Mouse (Mus musculus): Measurements from ENCODE around the gene Stat1. TPM values are rescaled to one million over a fixed set of nuclear protein-coding genes. Genes with fewer than 3 reads are reported as not detected.

Stat1 gene
- total RNA-seq (2014; fragmentation: Nextera tagmentation) (63.7 and 66.1 TPM in 2 replicates), total RNA-seq (2017) (72.5 and 77.0 TPM in 2 replicates), polyA plus RNA-seq (2012) (6.8 and 10.2 TPM in 2 replicates)

GRCm38 (mm10) chr1:52118860-52119591, at the start of gene Stat1:
TSS of gene Stat1 (plus strand) at chr1:52119440.
- Histone ChIP-seq H3K27me3 (ENCODE audit: insufficient read depth, low read length) (no peaks in the 10 kb centered on the region), H3K36me3 (replicated peaks) (peaks cover 33% of the 10 kb centered on the region), H3K4me3 (ENCODE audit: low read depth, low read length) (peak within 1 kb of the TSS; percentile 85), H3K4me1 (ENCODE audit: insufficient read depth, low read depth, low read length) (peaks cover 27% of the 10 kb centered on the region), H3K9me3 (replicated peaks) (no peaks in the 10 kb centered on the region)
- DNase-seq (ENCODE audit: low spot score), result peak; percentile 99
- peak; percentile 83 for ATAC-seq (ENCODE audit: extremely low read depth, insufficient number of reproducible peaks, low FRiP score, poor library complexity, severe bottlenecking)
- TF ChIP-seq GATA2 (IDR thresholded peaks at IDR 0.05; ENCODE audit: borderline replicate concordance, low read depth, low read length) (no peak), POLR2AphosphoS5 (IDR thresholded peaks at IDR 0.05; ENCODE audit: insufficient replicate concordance, low read depth, low read length) (no peak), CTCF (IDR thresholded peaks at IDR 0.05; ENCODE audit: low read depth, low read length) (no peak), GATA1 (IDR thresholded peaks at IDR 0.05; ENCODE audit: borderline replicate concordance, low read length) (no peak), TAL1 (conservative IDR thresholded peaks at IDR 0.05; ENCODE audit: low read depth, low read length) (no peak)

GRCm38 (mm10) chr1:52079724-52080367, 39.4 kb upstream of the Stat1 start:
- DNase-seq (ENCODE audit: low spot score) (no peak), ATAC-seq (ENCODE audit: extremely low read depth, insufficient number of reproducible peaks, low FRiP score, poor library complexity, severe bottlenecking) (no peak)
- H3K4me1 ChIP-seq (ENCODE audit: insufficient read depth, low read depth, low read length), result no peaks in the 10 kb centered on the region
- no peak for TF ChIP-seq TAL1 (conservative IDR thresholded peaks at IDR 0.05; ENCODE audit: low read depth, low read length)
- no peak for TF ChIP-seq CTCF (IDR thresholded peaks at IDR 0.05; ENCODE audit: low read depth, low read length)
- no peak for TF ChIP-seq GATA1 (IDR thresholded peaks at IDR 0.05; ENCODE audit: borderline replicate concordance, low read length)
- H3K9me3 ChIP-seq (replicated peaks), result no peaks in the 10 kb centered on the region
- no peak overlapping the region for H3K4me3 ChIP-seq (ENCODE audit: low read depth, low read length)
- H3K36me3 ChIP-seq (replicated peaks), result no peaks in the 10 kb centered on the region
- peaks cover 30% of the 10 kb centered on the region for H3K27me3 ChIP-seq (ENCODE audit: insufficient read depth, low read length)

- no peaks in the 10 kb centered on the region for H3K4me1 ChIP-seq (ENCODE audit: insufficient read depth, low read depth, low read length)
- H3K9me3 ChIP-seq (replicated peaks), result no peaks in the 10 kb centered on the region
- H3K36me3 ChIP-seq (replicated peaks), result no peaks in the 10 kb centered on the region
- DNase-seq (ENCODE audit: low spot score) (no peak), ATAC-seq (ENCODE audit: extremely low read depth, insufficient number of reproducible peaks, low FRiP score, poor library complexity, severe bottlenecking) (no peak)
- H3K27me3 ChIP-seq (ENCODE audit: insufficient read depth, low read length), result peaks cover 30% of the 10 kb centered on the region
- H3K4me3 ChIP-seq (ENCODE audit: low read depth, low read length), result no peak overlapping the region
- TF ChIP-seq GATA2 (IDR thresholded peaks at IDR 0.05; ENCODE audit: borderline replicate concordance, low read depth, low read length) (no peak), POLR2AphosphoS5 (IDR thresholded peaks at IDR 0.05; ENCODE audit: insufficient replicate concordance, low read depth, low read length) (no peak)
Observed at GRCm38 (mm10) chr1:52080375-52080774, 38.9 kb upstream of the Stat1 start.

DNA sequence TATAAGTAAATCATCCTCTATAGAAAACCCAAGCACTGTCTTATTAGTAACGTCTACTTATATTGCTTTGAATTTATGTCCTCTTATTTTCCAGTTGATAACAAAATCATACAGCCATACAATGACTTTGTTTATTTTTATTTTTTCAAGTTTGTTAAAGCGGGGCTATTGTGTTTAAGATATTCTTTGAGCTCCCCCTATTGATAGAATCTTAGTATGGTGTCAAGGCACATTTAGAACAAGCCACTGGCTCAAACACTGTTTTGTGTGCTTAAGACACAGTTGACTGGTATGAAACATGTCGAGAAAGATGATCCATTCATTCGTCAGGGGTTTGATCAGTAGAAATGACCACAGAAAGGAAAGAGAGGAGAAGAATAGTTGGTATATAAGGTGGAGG, 33.0 kb upstream of the Stat1 start:
- DNase-seq (ENCODE audit: low spot score) (no peak), ATAC-seq (ENCODE audit: extremely low read depth, insufficient number of reproducible peaks, low FRiP score, poor library complexity, severe bottlenecking) (no peak)
- Histone ChIP-seq H3K36me3 (replicated peaks) (no peaks in the 10 kb centered on the region), H3K4me1 (ENCODE audit: insufficient read depth, low read depth, low read length) (no peaks in the 10 kb centered on the region), H3K9me3 (replicated peaks) (no peaks in the 10 kb centered on the region), H3K27me3 (ENCODE audit: insufficient read depth, low read length) (no peaks in the 10 kb centered on the region), H3K4me3 (ENCODE audit: low read depth, low read length) (no peak overlapping the region)
- TF ChIP-seq GATA2 (IDR thresholded peaks at IDR 0.05; ENCODE audit: borderline replicate concordance, low read depth, low read length) (no peak), TAL1 (conservative IDR thresholded peaks at IDR 0.05; ENCODE audit: low read depth, low read length) (no peak), GATA1 (IDR thresholded peaks at IDR 0.05; ENCODE audit: borderline replicate concordance, low read length) (no peak), POLR2AphosphoS5 (IDR thresholded peaks at IDR 0.05; ENCODE audit: insufficient replicate concordance, low read depth, low read length) (no peak), CTCF (IDR thresholded peaks at IDR 0.05; ENCODE audit: low read depth, low read length) (no peak)

GRCm38 (mm10) chr1:52087128-52087527, 32.1 kb upstream of the Stat1 start:
- ATAC-seq (ENCODE audit: extremely low read depth, insufficient number of reproducible peaks, low FRiP score, poor library complexity, severe bottlenecking), result no peak
- TF ChIP-seq TAL1 (conservative IDR thresholded peaks at IDR 0.05; ENCODE audit: low read depth, low read length) (no peak), POLR2AphosphoS5 (IDR thresholded peaks at IDR 0.05; ENCODE audit: insufficient replicate concordance, low read depth, low read length) (no peak), CTCF (IDR thresholded peaks at IDR 0.05; ENCODE audit: low read depth, low read length) (no peak), GATA1 (IDR thresholded peaks at IDR 0.05; ENCODE audit: borderline replicate concordance, low read length) (no peak), GATA2 (IDR thresholded peaks at IDR 0.05; ENCODE audit: borderline replicate concordance, low read depth, low read length) (no peak)
- Histone ChIP-seq H3K36me3 (replicated peaks) (no peaks in the 10 kb centered on the region), H3K4me1 (ENCODE audit: insufficient read depth, low read depth, low read length) (no peaks in the 10 kb centered on the region), H3K27me3 (ENCODE audit: insufficient read depth, low read length) (no peaks in the 10 kb centered on the region), H3K9me3 (replicated peaks) (no peaks in the 10 kb centered on the region), H3K4me3 (ENCODE audit: low read depth, low read length) (no peak overlapping the region)
- DNase-seq (ENCODE audit: low spot score), result no peak

- H3K4me1 ChIP-seq (ENCODE audit: insufficient read depth, low read depth, low read length), result no peaks in the 10 kb centered on the region
- ATAC-seq (ENCODE audit: extremely low read depth, insufficient number of reproducible peaks, low FRiP score, poor library complexity, severe bottlenecking) (no peak), DNase-seq (ENCODE audit: low spot score) (no peak)
- H3K36me3 ChIP-seq (replicated peaks), result no peaks in the 10 kb centered on the region
- no peaks in the 10 kb centered on the region for H3K9me3 ChIP-seq (replicated peaks)
- H3K27me3 ChIP-seq (ENCODE audit: insufficient read depth, low read length), result 0 out of 2 replicates have a peak, but pooled peaks cover 3% of the 10 kb centered on the region
- no peak overlapping the region for H3K4me3 ChIP-seq (ENCODE audit: low read depth, low read length)
- TF ChIP-seq TAL1 (conservative IDR thresholded peaks at IDR 0.05; ENCODE audit: low read depth, low read length), result no peak
- TF ChIP-seq CTCF (IDR thresholded peaks at IDR 0.05; ENCODE audit: low read depth, low read length), result no peak
- TF ChIP-seq POLR2AphosphoS5 (IDR thresholded peaks at IDR 0.05; ENCODE audit: insufficient replicate concordance, low read depth, low read length), result no peak
- no peak for TF ChIP-seq GATA1 (IDR thresholded peaks at IDR 0.05; ENCODE audit: borderline replicate concordance, low read length)
- no peak for TF ChIP-seq GATA2 (IDR thresholded peaks at IDR 0.05; ENCODE audit: borderline replicate concordance, low read depth, low read length)
Observed at GRCm38 (mm10) chr1:52088634-52089033, 30.6 kb upstream of the Stat1 start.

Data from G1E (cell line).